Mouse (Mus musculus) limb, embryonic 13.5 days (tissue): ENCODE measurements around the gene Morn1. TPM values are rescaled to one million over a fixed set of nuclear protein-coding genes. Genes with fewer than 3 reads are reported as not detected.
A peak's percentile ranks its signal among the peaks of the same experiment; 100 is the strongest.

Experiments used
- ATAC-seq: fragments of 200-750 bp; cut with Nextera tagmentation; 2 replicates; pipeline ENCODE4 v1.8.0; 2017; ENCODE audit warnings: low read depth, moderate number of reproducible peaks, moderate TSS enrichment; ENCODE audit not compliant: low FRiP score
- H3K27ac ChIP-seq: fragments of 300-500 bp; sonication (generic); 2 replicates; pipeline ENCODE4 v1.5.1; 2015; ENCODE audit warnings: inconsistent platforms, mild to moderate bottlenecking, moderate library complexity
- H3K27me3 ChIP-seq: fragments of 300-500 bp; sonication (generic); 2 replicates; pipeline ENCODE4 v1.6.1; 2015; ENCODE audit warnings: mild to moderate bottlenecking, inconsistent platforms
- H3K36me3 ChIP-seq: fragments of 300-500 bp; sonication (generic); 2 replicates; pipeline ENCODE4 v1.6.1; 2015; ENCODE audit warnings: inconsistent platforms, mild to moderate bottlenecking, moderate library complexity
- H3K4me1 ChIP-seq: fragments of 300-500 bp; sonication (generic); 2 replicates; pipeline ENCODE4 v1.6.1; 2015; ENCODE audit warnings: inconsistent platforms
- H3K4me2 ChIP-seq: fragments of 300-500 bp; sonication (generic); replicated peaks from 2 replicates; pipeline ENCODE4 v1.6.1; 2015; ENCODE audit warnings: inconsistent platforms, mild to moderate bottlenecking, moderate library complexity
- H3K4me3 ChIP-seq: fragments of 300-500 bp; sonication (generic); 2 replicates; pipeline ENCODE4 v1.5.1; 2015; ENCODE audit warnings: moderate library complexity, mild to moderate bottlenecking, inconsistent platforms
- H3K9ac ChIP-seq: fragments of 300-500 bp; sonication (generic); 2 replicates; pipeline ENCODE4 v1.6.1; 2015; ENCODE audit warnings: mild to moderate bottlenecking, inconsistent platforms
- H3K9me3 ChIP-seq: fragments of 300-500 bp; sonication (generic); 2 replicates; pipeline ENCODE4 v1.6.1; 2016; ENCODE audit warnings: inconsistent platforms
- WGBS: fragments of 180-500 bp; shearing (Covaris S2); methylation state at CpG from one replicate; pipeline ENCODE4 v1.1.7; 2015; 5-methylcytosine and 5-hydroxymethylcytosine counted together
- polyA plus RNA-seq: library from polyadenylated mRNA; unstranded; fragments of >200 nt; fragmentation: Nextera tagmentation; extraction: Ambion mirVana; gene quantifications from 2 replicates; pipeline ENCODE4 v1.2.1, GENCODE M21; 2015

The Morn1 gene
- polyA plus RNA-seq, 1 experiment from 2014 or later = 4.9 TPM

DNA sequence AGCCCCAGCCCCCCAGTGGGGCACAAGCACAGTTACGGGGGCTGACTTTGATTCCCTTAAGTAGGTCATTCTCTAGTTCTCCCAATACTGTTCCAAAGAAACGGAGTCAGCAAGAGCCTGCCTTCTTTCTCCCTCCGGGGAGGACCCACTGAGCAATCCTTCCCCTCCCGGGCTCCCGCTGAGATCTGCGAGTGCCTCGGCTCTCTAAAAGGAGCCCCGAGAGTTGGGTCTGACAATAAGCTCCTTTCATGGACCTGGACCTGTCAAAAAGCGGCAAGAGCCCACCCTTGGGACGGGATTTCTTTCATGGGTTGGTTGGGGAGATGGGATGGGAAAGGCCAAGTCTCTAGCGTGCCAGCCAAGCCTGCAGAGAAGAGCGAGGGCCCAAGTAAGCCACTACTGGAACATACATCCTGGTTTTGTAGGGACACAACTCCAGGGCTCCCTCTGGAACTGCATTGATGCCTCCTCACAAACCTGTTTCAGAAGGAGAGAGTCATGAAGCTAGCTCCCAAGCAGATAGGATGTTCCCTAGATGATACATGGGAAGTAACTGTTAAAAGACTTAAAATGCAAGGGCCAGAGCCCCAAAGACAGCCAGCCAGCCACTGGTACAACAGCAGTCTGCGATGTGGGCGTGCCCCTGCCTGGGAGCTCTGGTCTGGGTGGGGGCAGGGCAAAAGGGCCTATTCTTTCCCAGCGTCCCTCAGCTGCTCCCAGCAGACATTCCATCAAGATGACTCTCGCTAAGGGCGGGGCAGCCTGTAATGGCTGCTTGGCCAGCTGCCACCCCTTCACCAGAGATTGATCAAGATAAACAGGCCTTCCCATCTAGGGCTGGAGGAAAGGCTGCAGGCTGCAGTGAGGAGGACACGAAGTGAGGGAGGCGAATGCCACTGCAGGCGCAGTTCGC, 86.8 kb downstream of the Morn1 start:
- Histone ChIP-seq H3K4me2 (peak overlapping the region; percentile 54), H3K27me3 (no peaks in the 10 kb centered on the region), H3K4me3 (peak overlapping the region; percentile 17), H3K27ac (peak overlapping the region; percentile 96), H3K9me3 (no peaks in the 10 kb centered on the region), H3K36me3 (no peaks in the 10 kb centered on the region), H3K9ac (peak overlapping the region; percentile 59), H3K4me1 (peaks cover 92% of the 10 kb centered on the region)
- 15% methylated on average over 21 of the region's 21 CpGs for WGBS
- peak; percentile 86 for ATAC-seq

DNA sequence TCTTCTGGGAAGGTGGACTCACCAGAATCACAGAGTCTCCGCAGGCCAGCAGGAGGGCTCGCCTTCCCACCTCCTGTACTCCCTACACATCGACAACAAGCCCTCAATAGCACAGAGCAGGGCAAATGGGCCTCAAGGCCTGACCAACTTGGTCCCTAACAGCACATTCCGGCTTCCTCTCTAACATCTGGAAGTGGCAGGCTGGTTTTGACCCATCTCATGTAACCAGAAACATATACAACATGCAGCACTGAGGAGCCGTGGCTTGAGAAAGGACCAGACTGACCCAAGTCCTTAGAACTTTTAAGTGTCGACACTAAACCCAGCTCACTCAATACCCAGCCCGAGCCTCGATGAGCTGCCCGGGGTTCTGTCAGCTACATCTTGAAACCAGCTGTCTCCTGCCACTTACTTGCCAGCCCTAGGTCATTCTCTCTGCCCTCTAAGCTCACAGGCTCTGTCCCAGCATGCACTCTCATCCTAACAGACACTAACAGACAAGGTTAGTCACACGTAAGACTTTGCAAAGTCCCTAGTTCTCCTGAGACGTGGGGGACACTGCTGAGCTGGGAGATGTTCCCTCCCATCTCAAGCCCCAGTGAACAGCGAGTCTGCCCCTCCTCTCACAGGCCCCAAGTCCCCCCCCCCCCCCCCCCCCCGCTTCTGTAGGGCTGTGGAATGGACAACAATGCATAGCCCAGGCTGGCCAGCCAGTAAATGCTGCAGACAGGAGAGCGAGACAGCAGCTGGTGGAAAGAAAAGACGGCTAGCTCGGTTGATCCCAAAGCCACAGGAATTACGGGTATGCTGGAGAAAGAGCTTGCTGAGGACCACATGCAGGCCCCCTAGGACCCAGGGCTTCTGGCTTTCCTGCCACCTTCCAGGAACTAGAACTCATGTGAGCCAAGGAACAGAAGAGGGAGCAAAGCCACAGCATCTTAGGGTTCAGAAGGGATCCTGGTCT, 87.7 kb downstream of the Morn1 start:
- Histone ChIP-seq H3K36me3 (no peaks in the 10 kb centered on the region), H3K9ac (peak overlapping the region; percentile 43), H3K4me1 (peaks cover 96% of the 10 kb centered on the region), H3K4me2 (peak overlapping the region; percentile 54), H3K9me3 (no peaks in the 10 kb centered on the region), H3K27me3 (no peaks in the 10 kb centered on the region), H3K27ac (peak overlapping the region; percentile 96), H3K4me3 (peak overlapping the region; percentile 17)
- peak; percentile 48 for ATAC-seq
- WGBS = 9% methylated on average over 16 of the region's 17 CpGs

DNA sequence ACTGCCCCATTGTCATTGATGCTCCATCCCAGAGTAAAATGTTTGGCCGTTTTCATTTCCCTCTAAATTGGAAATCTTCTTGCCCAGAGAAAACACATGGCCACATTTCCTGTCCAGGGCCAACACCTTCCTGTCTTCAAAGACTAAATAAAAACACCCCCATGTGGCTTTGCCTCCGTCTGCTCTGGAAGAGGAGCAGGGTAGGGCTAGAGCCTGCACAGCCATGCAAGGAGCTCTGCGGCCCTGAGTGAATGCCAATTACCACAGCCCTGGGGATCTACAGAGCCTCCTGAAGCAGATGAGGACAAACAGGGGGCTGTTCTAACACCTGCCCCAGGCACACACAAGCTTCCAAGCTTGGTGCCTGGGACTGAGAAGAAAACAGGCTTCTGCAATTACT, 89.8 kb downstream of the Morn1 start:
- Histone ChIP-seq H3K4me2 (no peak overlapping the region), H3K9ac (no peak overlapping the region), H3K36me3 (no peaks in the 10 kb centered on the region), H3K27me3 (no peaks in the 10 kb centered on the region), H3K4me3 (no peak overlapping the region), H3K27ac (peak overlapping the region; percentile 63), H3K4me1 (peaks cover 90% of the 10 kb centered on the region), H3K9me3 (no peaks in the 10 kb centered on the region)
- ATAC-seq = no peak
- 12% methylated on average over 3 of the region's 3 CpGs for WGBS

DNA sequence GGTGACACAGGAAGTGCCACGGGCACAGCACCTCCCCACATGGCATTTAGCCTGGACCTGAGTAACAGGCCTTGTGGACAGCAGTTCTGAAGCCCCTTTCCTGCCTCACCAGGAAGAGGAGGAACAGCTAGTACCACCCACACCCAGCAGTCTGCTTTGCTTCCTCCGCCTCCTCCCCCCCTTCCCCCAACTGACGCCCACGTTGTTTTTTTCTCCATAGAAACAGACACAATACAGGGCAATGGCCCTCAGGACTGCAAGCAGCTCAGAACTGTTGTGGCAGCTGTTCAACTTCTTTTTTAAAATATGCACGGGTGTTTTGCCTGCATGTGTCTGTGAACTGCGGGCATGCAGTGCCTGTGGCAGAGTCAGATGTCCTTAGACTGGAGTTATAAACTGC, 91.9 kb downstream of the Morn1 start:
- no peaks in the 10 kb centered on the region for H3K9me3 ChIP-seq
- H3K36me3 ChIP-seq = no peaks in the 10 kb centered on the region
- H3K4me3 ChIP-seq = peak overlapping the region; percentile 3; the same call in 1 of the 2 replicates

DNA sequence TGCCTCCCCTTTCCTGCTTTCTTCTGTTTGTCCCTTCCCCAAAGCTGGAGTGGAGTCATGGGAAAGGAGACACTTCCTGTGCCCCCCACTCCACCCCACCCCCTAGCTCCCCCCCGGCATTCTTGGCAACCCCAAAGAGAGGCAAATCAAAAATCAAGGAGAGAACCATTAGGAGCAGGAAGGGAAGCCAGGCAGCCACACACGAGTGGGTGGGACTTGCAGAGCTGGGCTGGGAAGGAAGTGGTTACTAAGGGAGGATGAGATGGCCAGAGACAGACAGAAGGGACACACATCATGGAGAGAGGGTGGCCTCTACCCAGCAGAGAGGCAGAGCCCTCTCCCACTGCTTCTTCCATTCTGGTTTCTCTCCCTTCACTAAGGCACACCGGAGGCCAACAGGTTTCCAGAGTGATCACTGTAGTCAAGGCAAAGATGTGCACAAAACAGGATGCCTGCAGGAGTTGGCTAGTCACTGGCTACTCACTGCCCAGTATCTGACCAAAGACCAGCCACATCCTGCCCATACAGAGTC, 92.7 kb downstream of the Morn1 start:
- peak overlapping the region; percentile 48 for H3K4me2 ChIP-seq
- H3K36me3 ChIP-seq = 0 out of 2 replicates have a peak, but pooled peaks cover 4% of the 10 kb centered on the region
- no peaks in the 10 kb centered on the region for H3K27me3 ChIP-seq
- peaks cover 81% of the 10 kb centered on the region for H3K4me1 ChIP-seq
- peak overlapping the region; percentile 89 for H3K27ac ChIP-seq
- 0 out of 2 replicates have a peak overlapping the region, but pooled peaks have one; percentile 3 for H3K4me3 ChIP-seq
- H3K9ac ChIP-seq = peak overlapping the region; percentile 51
- no peak; the same call in 1 of the 2 replicates for ATAC-seq
- H3K9me3 ChIP-seq = no peaks in the 10 kb centered on the region
- WGBS = 40% methylated on average over 3 of the region's 3 CpGs

More for the DNA sequence above, 91.9 kb downstream of the Morn1 start:
- WGBS = 4% methylated on average over 6 of the region's 6 CpGs
- Histone ChIP-seq H3K4me1 (peaks cover 81% of the 10 kb centered on the region), H3K4me2 (peak overlapping the region; percentile 48), H3K9ac (peak overlapping the region; percentile 51), H3K27ac (peak overlapping the region; percentile 89), H3K27me3 (no peaks in the 10 kb centered on the region)
- ATAC-seq = peak; percentile 69

DNA sequence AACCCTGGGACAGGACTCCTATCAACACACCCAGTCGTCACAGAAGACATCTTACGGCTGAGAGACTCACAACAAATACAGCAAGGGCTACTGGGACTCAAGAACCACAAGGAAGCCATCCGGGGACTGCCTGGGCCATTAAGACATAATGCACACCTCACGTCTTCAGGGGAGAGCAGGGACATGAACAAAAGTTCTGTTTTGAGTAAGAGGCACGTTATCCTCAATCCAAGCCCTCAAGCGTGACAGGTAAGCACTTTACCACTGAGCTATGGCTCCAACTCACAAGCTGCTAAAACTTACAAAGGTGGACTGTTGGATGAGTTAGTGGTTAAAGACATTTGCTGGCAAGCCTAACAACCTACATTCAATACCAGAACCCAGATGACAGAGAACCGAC, 96.8 kb downstream of the Morn1 start:
- no peak overlapping the region for H3K9ac ChIP-seq
- H3K4me2 ChIP-seq = no peak overlapping the region
- H3K27me3 ChIP-seq = no peaks in the 10 kb centered on the region
- 75% methylated on average over 7 of the region's 7 CpGs for WGBS
- H3K4me3 ChIP-seq = no peak overlapping the region
- H3K4me1 ChIP-seq = peaks cover 81% of the 10 kb centered on the region
- peaks cover 4% of the 10 kb centered on the region; the same call in 1 of the 2 replicates for H3K36me3 ChIP-seq
- ATAC-seq = no peak
- H3K9me3 ChIP-seq = no peaks in the 10 kb centered on the region
- no peak overlapping the region for H3K27ac ChIP-seq

DNA sequence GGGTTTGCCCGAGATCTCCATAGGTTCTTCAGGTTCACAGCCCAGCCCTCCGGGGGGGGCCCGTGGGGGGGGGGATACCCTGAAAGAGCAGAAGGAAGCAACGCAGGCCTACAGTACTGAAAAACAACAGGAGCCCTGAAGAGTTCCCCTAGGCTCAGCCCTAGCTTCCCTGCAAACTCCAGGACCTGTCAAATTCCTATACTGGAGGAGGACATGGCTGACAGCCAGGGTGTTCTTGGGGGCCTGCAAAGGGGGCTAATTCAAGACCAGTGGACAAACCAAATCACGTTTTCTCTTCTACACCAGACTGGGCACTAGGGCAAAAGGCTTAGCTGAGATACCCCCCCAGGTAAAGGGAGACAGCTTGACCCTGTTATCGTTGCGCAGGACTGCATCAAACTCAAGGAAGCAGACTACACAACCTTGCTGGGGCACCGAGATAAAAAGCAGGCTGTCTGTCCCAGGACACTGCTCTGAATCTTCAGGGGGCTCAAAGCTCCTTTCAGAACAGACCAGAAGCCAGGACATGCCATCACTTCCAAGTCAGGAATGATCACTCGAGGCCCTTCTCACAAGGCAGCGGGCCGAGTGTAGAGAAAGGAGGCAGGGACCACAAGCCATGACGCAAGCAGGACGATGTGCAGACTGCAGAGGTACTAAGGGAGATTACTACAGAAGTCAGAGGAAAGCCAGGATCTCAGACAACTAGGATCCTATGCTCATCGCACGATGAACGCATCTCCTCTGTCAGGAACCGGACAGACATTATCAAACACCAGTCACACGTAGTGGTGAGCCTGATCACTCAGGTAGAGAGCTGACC, 98.1 kb downstream of the Morn1 start:
- peaks cover 4% of the 10 kb centered on the region; the same call in 1 of the 2 replicates for H3K36me3 ChIP-seq
- peak overlapping the region; percentile 32 for H3K4me2 ChIP-seq
- WGBS = 75% methylated on average over 18 of the region's 18 CpGs
- H3K9ac ChIP-seq = peak overlapping the region; percentile 35; the same call in 1 of the 2 replicates
- peak overlapping the region; percentile 67 for H3K27ac ChIP-seq
- H3K9me3 ChIP-seq = no peaks in the 10 kb centered on the region
- no peaks in the 10 kb centered on the region for H3K27me3 ChIP-seq
- H3K4me3 ChIP-seq = no peak overlapping the region
- no peak for ATAC-seq
- H3K4me1 ChIP-seq = peaks cover 81% of the 10 kb centered on the region

DNA sequence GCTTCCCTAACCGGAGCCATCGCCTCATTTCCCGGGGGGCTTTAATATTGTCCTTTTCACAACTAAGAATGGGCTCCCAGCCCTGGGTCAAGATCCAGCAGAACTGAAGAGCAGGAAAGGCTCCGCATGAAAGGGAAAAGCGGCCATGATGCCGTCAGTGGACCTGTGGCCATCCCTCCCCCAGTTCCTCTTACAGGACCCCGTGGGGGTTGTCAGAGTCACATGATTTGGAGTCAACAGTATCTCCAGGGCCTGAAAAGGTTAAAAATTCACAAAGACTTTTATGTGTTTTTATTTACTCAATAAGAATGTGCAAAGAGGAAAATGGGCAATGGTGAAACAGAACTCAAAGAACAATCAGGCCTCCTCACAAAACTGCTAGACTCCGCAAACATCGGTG, 99.5 kb downstream of the Morn1 start:
- H3K27ac ChIP-seq = peak overlapping the region; percentile 10; the same call in 1 of the 2 replicates
- H3K9me3 ChIP-seq = no peaks in the 10 kb centered on the region
- peaks cover 4% of the 10 kb centered on the region; the same call in 1 of the 2 replicates for H3K36me3 ChIP-seq
- H3K4me2 ChIP-seq = no peak overlapping the region
- no peak overlapping the region for H3K4me3 ChIP-seq
- peaks cover 87% of the 10 kb centered on the region for H3K4me1 ChIP-seq
- ATAC-seq = no peak
- H3K9ac ChIP-seq = no peak overlapping the region
- WGBS = 90% methylated on average over 9 of the region's 9 CpGs
- no peaks in the 10 kb centered on the region for H3K27me3 ChIP-seq

DNA sequence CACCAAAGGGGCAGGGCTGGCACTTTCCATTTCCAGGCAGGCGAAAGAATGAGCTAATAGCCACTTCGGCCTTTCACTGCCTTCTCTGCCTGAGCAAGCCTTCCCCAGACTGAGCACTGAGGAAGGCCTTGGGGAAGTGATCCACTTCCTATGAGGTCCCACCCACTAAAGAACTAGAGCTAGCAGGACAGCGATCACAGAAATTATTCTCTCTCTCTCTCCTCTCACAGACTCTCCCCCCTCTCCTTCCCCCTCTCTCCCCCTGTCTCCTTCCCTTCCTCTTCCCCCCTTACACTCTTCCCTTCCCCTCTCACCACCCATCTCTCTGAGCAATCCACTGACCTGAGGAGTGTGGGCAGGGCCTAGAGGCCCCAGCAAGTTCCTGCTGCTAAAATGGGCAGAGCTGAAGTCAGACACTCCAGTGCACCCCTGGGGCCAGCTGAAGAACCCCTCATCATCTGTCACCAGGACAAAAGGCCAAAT, 100.9 kb downstream of the Morn1 start:
- H3K27ac ChIP-seq = peak overlapping the region; percentile 11; the same call in 1 of the 2 replicates
- 57% methylated on average over 3 of the region's 3 CpGs for WGBS
- no peak overlapping the region for H3K9ac ChIP-seq
- no peak overlapping the region for H3K4me2 ChIP-seq
- H3K27me3 ChIP-seq = no peaks in the 10 kb centered on the region
- no peaks in the 10 kb centered on the region for H3K9me3 ChIP-seq
- H3K4me1 ChIP-seq = peaks cover 98% of the 10 kb centered on the region
- no peak for ATAC-seq
- H3K4me3 ChIP-seq = no peak overlapping the region
- peaks cover 4% of the 10 kb centered on the region; the same call in 1 of the 2 replicates for H3K36me3 ChIP-seq

DNA sequence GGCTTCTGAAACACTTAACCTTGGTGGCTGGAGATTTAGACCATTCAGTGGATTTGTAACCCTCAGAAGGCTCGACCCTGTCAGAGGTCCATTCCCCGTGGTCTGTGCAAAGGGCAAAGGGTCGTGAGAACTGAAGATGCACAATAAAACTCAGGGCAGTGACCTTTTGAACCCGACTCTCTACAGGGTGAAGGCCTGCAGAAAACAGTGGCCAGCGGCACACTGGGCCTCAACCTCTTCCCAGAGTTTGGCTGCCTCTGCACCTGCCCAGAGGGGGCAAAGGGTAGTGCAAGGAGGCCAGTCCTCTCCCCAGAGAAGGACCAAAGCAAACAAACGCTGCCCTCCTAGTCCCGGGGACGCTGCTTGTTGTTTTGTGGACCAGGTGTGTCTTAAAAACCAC, 102.0 kb downstream of the Morn1 start:
- no peaks in the 10 kb centered on the region for H3K9me3 ChIP-seq
- 9% methylated on average over 8 of the region's 8 CpGs for WGBS
- H3K4me1 ChIP-seq = peaks cover 100% of the 10 kb centered on the region
- H3K27ac ChIP-seq = peak overlapping the region; percentile 11; the same call in 1 of the 2 replicates
- H3K9ac ChIP-seq = peak overlapping the region; percentile 26
- H3K4me3 ChIP-seq = no peak overlapping the region
- peaks cover 12% of the 10 kb centered on the region for H3K36me3 ChIP-seq
- no peak for ATAC-seq
- no peaks in the 10 kb centered on the region for H3K27me3 ChIP-seq
- H3K4me2 ChIP-seq = no peak overlapping the region

DNA sequence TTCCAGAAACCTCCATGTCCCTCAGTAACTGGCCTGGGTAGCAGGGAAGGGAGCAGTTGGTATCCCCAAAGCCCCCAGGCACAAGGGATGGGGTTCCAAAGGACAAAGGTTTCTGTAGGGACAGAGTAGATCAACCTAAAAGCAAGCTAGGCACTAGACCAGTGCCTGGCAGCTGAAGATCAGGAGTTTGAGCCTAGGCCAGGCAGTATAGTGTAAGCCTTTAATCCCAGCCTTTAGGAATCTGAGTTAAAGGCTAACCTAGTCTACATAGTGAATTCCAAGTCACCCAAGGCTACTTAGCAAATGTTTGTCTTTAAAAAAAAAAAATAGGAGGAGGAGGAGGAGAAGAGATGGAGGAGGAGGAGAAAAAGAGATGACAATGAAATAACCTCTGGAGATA, 102.4 kb downstream of the Morn1 start:
- Histone ChIP-seq H3K9me3 (no peaks in the 10 kb centered on the region), H3K27me3 (no peaks in the 10 kb centered on the region), H3K36me3 (peaks cover 11% of the 10 kb centered on the region), H3K4me3 (no peak overlapping the region), H3K4me1 (peaks cover 99% of the 10 kb centered on the region), H3K27ac (peak overlapping the region; percentile 11; the same call in 1 of the 2 replicates), H3K4me2 (no peak overlapping the region), H3K9ac (peak overlapping the region; percentile 26; the same call in 1 of the 2 replicates)
- ATAC-seq = no peak
